In genomic region chr5:142814711-142815420, GRCm38 (mm10) we compare ENCODE assay signal across 9 mouse cellular contexts. TPM values are rescaled to one million over a fixed set of nuclear protein-coding genes. Genes with fewer than 3 reads are reported as not detected.
A peak's percentile ranks its signal among the peaks of the same experiment; 100 is the strongest.
DNase-seq lines count a peak whose midpoint lies in the region; ATAC-seq and TF ChIP-seq lines count a peak whose summit lies in the region.
"Had no signal": no experiment of that assay in that cellular context is flagged by ENCODE, and none has a peak within 500 bp of the region (broad histone marks: within the 10 kb centered on the region; RNA-seq: fewer than 3 reads in every experiment).

No protein-coding gene starts in this region.

- TF ChIP-seq CTCF in left cerebral cortex, adult 2 months (IDR thresholded peaks at IDR 0.05), result no peak

- peaks cover 28% of the 10 kb centered on the region for H3K4me1 ChIP-seq in brown adipose tissue, adult 24 weeks (ENCODE audit: control insufficient read depth, insufficient read depth, insufficient read length, low read length)
- peaks cover 36% of the 10 kb centered on the region for H3K4me1 ChIP-seq in hindbrain, embryonic 14.5 days (replicated peaks; ENCODE audit: control insufficient read depth, insufficient read depth, low read length)
- peaks cover 36% of the 10 kb centered on the region for H3K4me1 ChIP-seq in liver, embryonic 11.5 days (replicated peaks; ENCODE audit: control insufficient read depth, insufficient read depth, low read length)

- H3K4me2 ChIP-seq in hindbrain, embryonic 14.5 days (replicated peaks), result peak overlapping the region; percentile 98
- H3K4me2 ChIP-seq in liver, embryonic 11.5 days, result peak overlapping the region; percentile 84

- H3K36me3 ChIP-seq in hindbrain, embryonic 14.5 days (replicated peaks; ENCODE audit: control insufficient read depth, insufficient read depth), result peaks cover 14% of the 10 kb centered on the region
- H3K36me3 ChIP-seq in liver, embryonic 11.5 days (ENCODE audit: control insufficient read depth, insufficient read depth, low read length), result no peaks in the 10 kb centered on the region

- peak overlapping the region; percentile 95 for H3K4me3 ChIP-seq in left cerebral cortex, adult 2 months
- peak overlapping the region; percentile 99 for H3K4me3 ChIP-seq in brown adipose tissue, adult 24 weeks (ENCODE audit: insufficient read depth, low read depth, low read length)
- peak overlapping the region; percentile 98 for H3K4me3 ChIP-seq in hindbrain, embryonic 14.5 days (replicated peaks; ENCODE audit: low read length)
- peak overlapping the region; percentile 74 for H3K4me3 ChIP-seq in liver, embryonic 11.5 days (ENCODE audit: low read depth, low read length)

- DNase-seq in left cerebral cortex, adult 2 months (ENCODE audit: extremely low spot score in 1 of 2, low spot score in 2 of 2), result peak; percentile 37 to 39
- DNase-seq in left cerebral cortex, adult 9 months (ENCODE audit: low spot score in 2 of 2), result no peak
- DNase-seq in gastrocnemius, adult 18-20 months (ENCODE audit: low spot score), result peak; percentile 51
- no peak for DNase-seq in hindbrain, embryonic 14.5 days (ENCODE audit: low spot score)
- no peak for DNase-seq in liver, embryonic 11.5 days (ENCODE audit: low spot score)
- peak; percentile 69 for DNase-seq in neural tube, embryonic 10.5 days (ENCODE audit: extremely low spot score, low spot score)
- peak; percentile 61 for DNase-seq in yolk sac, embryonic 10.5 days (ENCODE audit: low spot score)

- H3K27me3 ChIP-seq in hindbrain, embryonic 14.5 days (ENCODE audit: control insufficient read depth, insufficient read depth, low read length), result no peaks in the 10 kb centered on the region
- H3K27me3 ChIP-seq in liver, embryonic 11.5 days (replicated peaks; ENCODE audit: control insufficient read depth, insufficient read depth, low read length), result peaks cover 84% of the 10 kb centered on the region
- H3K27me3 ChIP-seq: Patski had no signal

- intact Hi-C loops in left cerebral cortex, adult 2 months (cut with DNase I), result loop anchor here (1.0 to 5.0 kb wide), 2 partner anchors 47 to 208 kb away; partner anchors contain the start of gene Mmd2

- peak overlapping the region; percentile 100 for H3K9ac ChIP-seq in hindbrain, embryonic 14.5 days
- peak overlapping the region; percentile 84 for H3K9ac ChIP-seq in liver, embryonic 11.5 days (ENCODE audit: low read depth, low read length)

- ATAC-seq in hindbrain, embryonic 14.5 days (ENCODE audit: low FRiP score), result no peak
- no peak for ATAC-seq in liver, embryonic 11.5 days (replicated peaks; ENCODE audit: low FRiP score)
- ATAC-seq: Patski had no signal

- under 1% methylated on average over 58 of the region's 62 CpGs for WGBS in hindbrain, embryonic 14.5 days
- WGBS in liver, embryonic 11.5 days, result under 1% methylated on average over 62 of the region's 62 CpGs

- H3K9me3 ChIP-seq in hindbrain, embryonic 14.5 days (ENCODE audit: control insufficient read depth, low read length), result no peaks in the 10 kb centered on the region
- H3K9me3 ChIP-seq in liver, embryonic 11.5 days (ENCODE audit: control insufficient read depth, low read length), result no peaks in the 10 kb centered on the region

- peak overlapping the region; percentile 100 for H3K27ac ChIP-seq in left cerebral cortex, adult 2 months
- peak overlapping the region; percentile 89 for H3K27ac ChIP-seq in brown adipose tissue, adult 24 weeks (replicated peaks; ENCODE audit: low read depth, low read length)
- peak overlapping the region; percentile 100 for H3K27ac ChIP-seq in hindbrain, embryonic 14.5 days
- peak overlapping the region; percentile 99 for H3K27ac ChIP-seq in liver, embryonic 11.5 days (ENCODE audit: low read depth, low read length)

RNA-seq across cellular contexts. Expression of gene Tnrc18, which starts 2.6 kb away (rescaled TPM):
- 100 to 1,000 TPM; 139 to 141 TPM for total RNA-seq in left cerebral cortex, adult 2 months (2021)
- 10.6 and 13.2 TPM in 2 replicates for polyA plus RNA-seq in brown adipose tissue, adult 24 weeks (2012; ENCODE audit: insufficient read depth, insufficient read length, missing spikeins)
- 10 to 100 TPM; 29.0 to 40.6 TPM for total RNA-seq in gastrocnemius, adult 18-20 months (2021)
- 34.1 and 38.9 TPM in 2 replicates for polyA plus RNA-seq in hindbrain, embryonic 14.5 days (2014; fragmentation: Nextera tagmentation; extraction: Ambion mirVana)
- 10.9 and 11.1 TPM in 2 replicates for polyA plus RNA-seq in liver, embryonic 11.5 days (2014; fragmentation: Nextera tagmentation; extraction: Ambion mirVana)

Comparison
In these comparisons a context has a peak if more than half of its experiments do, and no peak if none do; other contexts are left out.
1. DNase-seq: peak in left cerebral cortex, adult 2 months (2 of 2), gastrocnemius, adult 18-20 months (single experiment), neural tube, embryonic 10.5 days (single experiment) and yolk sac, embryonic 10.5 days (single experiment); none in left cerebral cortex, adult 9 months (0 of 2), hindbrain, embryonic 14.5 days (single experiment) and liver, embryonic 11.5 days (single experiment).
2. Peak in every context shown above with its lines, with median percentiles within 50 percentile points of each other: H3K27ac ChIP-seq and H3K4me3 ChIP-seq.